Mouse (Mus musculus) activated CD4-positive, CD25-positive, alpha-beta regulatory T cell, adult 4 months (primary cell): ENCODE data around the gene Myof. TPM values are rescaled to one million over a fixed set of nuclear protein-coding genes. Genes with fewer than 3 reads are reported as not detected.

Source experiments
- ATAC-seq: one replicate; pipeline ENCODE4 v1.8.0; 2017
- polyA plus RNA-seq, 2 experiments: library from polyadenylated mRNA; unstranded; fragments of 100-300 nt; shearing (Covaris generic); gene quantifications; one replicate each; pipeline ENCODE4 v1.2.1; 2017

The Myof gene
- polyA plus RNA-seq, 2 experiments from 2014 or later, result 0.19 to 0.27 TPM

GRCm38 (mm10) chr19:38000990-38001389 lies 42.4 kb downstream of the Myof start:
- ATAC-seq, result no peak

DNA sequence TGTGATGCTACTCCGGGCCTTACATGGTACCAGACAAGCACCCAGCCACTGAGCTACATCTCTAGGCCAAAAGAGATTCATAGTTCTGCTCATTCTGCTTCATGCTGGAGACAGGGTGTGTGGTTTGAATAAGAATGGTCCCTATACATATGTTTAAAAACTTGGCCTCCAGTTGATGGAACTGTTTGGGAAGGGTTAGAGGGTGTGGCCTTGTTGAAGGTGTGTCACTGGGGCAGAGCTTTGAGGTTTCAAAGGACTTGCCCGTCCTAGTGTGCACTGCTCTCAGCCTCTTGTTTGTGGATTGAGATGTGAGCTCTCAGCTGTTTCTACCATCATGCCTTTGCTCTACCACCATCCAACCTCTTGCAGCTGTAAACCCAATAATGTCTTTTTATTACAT lies 43.4 kb downstream of the Myof start:
- ATAC-seq, result no peak

DNA sequence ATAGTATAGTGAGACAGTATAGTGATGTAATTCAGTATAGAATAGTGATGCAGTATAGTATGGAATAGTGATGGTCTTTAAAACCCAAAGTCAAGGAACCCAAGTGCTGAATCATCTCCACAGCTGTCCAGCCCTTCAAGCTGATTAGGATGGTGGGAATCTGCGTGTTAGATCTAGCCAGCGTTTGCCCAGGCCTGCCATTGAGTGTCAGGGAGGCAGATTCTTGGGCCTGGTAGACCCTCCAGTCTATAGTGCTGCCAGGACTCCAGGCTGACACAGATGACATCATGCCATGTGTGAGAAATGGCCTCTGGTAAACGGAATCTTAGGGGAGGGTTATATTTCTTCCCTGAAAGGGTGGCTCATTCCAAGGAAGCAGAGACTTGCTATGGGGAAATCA lies 49.1 kb downstream of the Myof start:
- ATAC-seq, result no peak

DNA sequence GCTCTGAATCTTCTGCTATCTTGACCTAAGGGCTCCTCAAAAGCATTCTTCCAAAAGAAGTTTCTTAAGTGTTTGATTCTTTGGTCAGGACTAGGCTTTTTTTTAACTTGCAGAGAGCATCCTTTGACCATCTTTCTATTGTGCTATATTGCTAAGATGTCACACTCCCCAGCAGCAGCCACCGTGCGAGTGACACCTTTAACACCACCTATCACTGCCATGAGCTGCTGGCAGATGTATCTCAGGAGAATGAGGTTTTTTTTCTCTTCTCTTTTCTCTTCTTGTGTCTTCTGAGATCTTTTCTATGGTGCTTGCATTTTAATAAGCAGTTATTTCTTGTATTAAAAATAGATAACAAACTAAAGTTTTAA lies 51.2 kb downstream of the Myof start:
- no peak for ATAC-seq

GRCm38 (mm10) chr19:37991399-37992183 lies 51.8 kb downstream of the Myof start:
- no peak for ATAC-seq

- no peak for ATAC-seq
These were observed 53.4 kb downstream of the Myof start for GRCm38 (mm10) chr19:37989971-37990370.

DNA sequence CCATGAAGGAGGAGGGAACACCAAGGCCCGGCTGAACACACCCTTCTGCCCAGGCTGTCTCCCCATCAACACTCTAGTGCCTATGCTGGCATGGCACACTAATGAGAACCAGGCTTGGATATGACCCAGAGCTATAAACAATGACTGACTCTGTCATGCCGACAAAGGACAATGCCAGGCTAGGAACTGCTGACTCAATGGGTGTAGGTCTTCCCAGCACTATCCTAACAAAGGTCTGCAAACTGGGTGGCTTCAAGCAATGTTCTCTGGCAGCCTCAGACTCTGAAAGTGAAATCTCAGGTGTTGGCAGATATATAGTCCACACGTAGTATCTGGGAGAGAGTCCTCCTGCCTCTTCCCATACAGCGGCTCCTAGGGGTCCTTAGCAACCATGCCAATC lies 55.2 kb downstream of the Myof start:
- no peak for ATAC-seq

DNA sequence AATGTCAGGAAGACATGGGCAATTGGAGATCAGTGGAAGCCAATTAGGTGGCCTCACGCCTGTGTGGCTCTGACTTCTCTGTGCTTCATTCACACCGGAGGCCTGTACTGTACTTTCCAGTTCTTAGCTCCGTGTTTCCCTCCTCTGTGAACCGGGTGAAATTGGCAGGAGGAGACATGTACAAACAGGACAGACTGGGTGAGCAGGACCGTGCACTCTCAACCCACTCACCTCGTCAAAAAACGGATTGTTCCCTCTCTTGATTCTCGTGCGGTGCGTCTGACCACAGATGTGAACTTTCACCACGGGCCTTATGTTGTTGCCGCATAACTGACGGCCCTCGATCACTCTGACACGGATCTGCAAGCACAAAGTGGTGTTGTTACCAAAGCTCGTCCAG lies 57.6 kb downstream of the Myof start:
- ATAC-seq, result no peak

- ATAC-seq, result no peak
These were observed 67.4 kb downstream of the Myof start for GRCm38 (mm10) chr19:37975951-37976350.

- no peak for ATAC-seq
These were observed 72.8 kb downstream of the Myof start for GRCm38 (mm10) chr19:37970571-37970970.

DNA sequence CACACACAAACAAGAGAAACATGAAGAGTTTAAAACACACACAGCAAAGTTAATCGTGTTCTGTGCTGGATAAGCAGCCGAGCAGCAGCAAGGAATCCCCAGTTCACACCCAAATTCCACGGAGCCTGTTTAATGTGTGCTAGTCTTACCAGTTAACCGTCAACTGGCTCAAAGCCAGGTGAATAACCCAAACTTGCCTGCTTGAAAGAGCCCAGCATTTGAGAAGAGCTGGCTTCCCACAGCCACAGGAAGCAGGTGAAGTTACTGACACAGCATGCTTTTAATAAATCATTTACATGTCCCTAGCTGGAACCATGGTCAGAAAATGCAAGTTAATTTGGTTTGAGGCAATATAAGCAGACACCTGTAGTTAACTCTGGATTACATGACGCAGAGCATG lies 73.4 kb downstream of the Myof start:
- no peak for ATAC-seq

GRCm38 (mm10) chr19:37965828-37966227 lies 77.5 kb downstream of the Myof start:
- ATAC-seq, result peak; percentile 19

- no peak for ATAC-seq
These were observed 80.0 kb downstream of the Myof start for GRCm38 (mm10) chr19:37963421-37963820.

- ATAC-seq, result no peak
These were observed 82.6 kb downstream of the Myof start for GRCm38 (mm10) chr19:37960791-37961190.

- ATAC-seq, result no peak
These were observed 83.7 kb downstream of the Myof start for GRCm38 (mm10) chr19:37959543-37960215.

GRCm38 (mm10) chr19:37959076-37959475 lies 84.3 kb downstream of the Myof start:
- ATAC-seq, result no peak

GRCm38 (mm10) chr19:37957256-37957655 lies 86.1 kb downstream of the Myof start:
- ATAC-seq, result no peak

DNA sequence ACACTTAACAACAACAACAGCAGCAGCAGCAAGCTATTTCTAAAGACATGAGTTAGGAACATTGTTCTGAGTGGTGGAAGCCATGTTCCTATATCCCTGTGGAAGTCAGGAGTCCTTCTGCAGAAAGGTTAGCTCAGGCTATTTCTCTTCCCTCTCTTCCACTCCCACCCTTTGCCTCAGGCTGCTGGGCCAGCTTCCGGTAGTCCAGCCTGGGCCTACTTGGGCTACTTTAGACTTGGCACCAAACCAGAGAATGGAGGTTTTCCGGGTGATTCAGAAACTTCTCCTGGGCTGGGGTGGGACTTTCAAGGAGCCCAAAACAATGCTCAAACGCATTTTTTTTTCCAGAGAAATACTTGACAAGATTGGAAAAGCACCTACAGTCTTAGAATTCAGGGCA lies 87.4 kb downstream of the Myof start:
- no peak for ATAC-seq

GRCm38 (mm10) chr19:37955425-37956001 lies 87.9 kb downstream of the Myof start:
- ATAC-seq, result peak; percentile 72

- no peak for ATAC-seq
These were observed 88.6 kb downstream of the Myof start for GRCm38 (mm10) chr19:37954772-37955171.

DNA sequence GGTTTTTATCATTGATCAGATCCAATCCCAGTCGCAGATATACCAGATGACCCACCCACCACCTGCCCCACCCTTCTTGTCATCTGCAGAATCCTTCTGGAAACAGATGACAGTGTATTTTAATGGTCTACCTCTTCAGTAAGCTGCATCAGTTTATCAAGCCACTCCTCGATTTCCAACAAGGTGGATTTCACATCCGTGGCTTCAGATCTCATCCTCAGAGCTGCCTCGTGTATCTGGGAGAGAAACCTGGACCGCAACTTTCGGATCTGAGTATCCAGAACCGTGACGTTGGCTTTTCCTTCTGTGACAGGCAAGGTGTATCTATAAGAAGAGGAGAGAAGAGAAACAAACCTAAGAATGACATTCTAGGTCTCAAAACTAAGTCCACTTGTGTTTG lies 89.1 kb downstream of the Myof start:
- ATAC-seq, result no peak

DNA sequence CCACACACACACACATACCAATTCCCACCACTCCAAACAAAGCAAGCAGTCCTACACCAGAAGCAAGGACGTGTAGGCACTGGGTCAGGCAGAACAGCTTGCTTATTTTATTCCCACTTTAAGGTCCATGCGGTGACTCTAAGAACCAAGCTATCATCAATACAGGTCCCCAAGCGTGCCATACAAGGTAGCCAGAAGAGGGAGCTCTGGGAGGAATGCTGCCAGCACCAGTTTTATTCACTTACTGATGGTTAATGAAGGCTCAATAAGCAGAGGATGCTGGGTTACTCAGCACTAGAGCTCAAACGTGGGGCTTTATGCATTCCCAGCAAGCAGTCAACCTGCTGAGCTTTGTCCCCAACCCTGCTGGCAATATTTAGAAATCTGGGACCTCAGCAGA lies 96.7 kb downstream of the Myof start:
- ATAC-seq, result no peak

DNA sequence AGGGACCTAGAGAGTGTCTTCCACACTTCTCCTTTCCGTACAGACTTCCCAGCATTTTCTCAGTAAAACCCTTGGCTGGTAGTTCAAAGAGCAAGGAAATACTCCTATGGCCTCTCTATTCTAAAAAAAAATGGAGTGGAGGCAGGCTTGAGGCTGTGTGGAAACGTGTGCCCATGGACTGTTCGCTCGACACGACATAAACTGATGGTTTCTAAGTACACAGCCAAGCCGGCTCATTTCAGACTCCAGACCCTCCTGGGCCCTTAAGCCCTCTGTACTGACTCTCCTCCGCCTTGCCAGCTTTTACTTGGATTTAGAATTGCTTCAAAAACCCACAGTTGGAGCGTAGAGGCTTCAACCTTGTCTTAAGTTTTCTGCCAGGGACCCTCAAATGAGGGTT lies 97.3 kb downstream of the Myof start:
- no peak for ATAC-seq

GRCm38 (mm10) chr19:37939203-37939602 lies 104.2 kb downstream of the Myof start:
- no peak for ATAC-seq
